Mouse (Mus musculus) urinary bladder, adult 18-20 months (tissue): ENCODE results near the gene Elf4.

Source experiments
- DNase-seq, 2 experiments: peaks; one replicate each; pipeline ENCODE4 v3.0.0; 2022; ENCODE audit warnings: low spot score in 2 of 2, mixed read lengths in 2 of 2

Gene Elf4

GRCm38 (mm10) chrX:48367841-48368240, 95.1 kb downstream of the Elf4 start:
- DNase-seq, result no peak

- no peak for DNase-seq
Measured at GRCm38 (mm10) chrX:48365836-48366577, 96.9 kb downstream of the Elf4 start.
